Mouse (Mus musculus): Measurements from ENCODE around the gene Anks1. TPM values are rescaled to one million over a fixed set of nuclear protein-coding genes. Genes with fewer than 3 reads are reported as not detected.

Anks1 gene
- polyA plus RNA-seq, 1 experiment from 2014 or later = 11.3 TPM

DNA sequence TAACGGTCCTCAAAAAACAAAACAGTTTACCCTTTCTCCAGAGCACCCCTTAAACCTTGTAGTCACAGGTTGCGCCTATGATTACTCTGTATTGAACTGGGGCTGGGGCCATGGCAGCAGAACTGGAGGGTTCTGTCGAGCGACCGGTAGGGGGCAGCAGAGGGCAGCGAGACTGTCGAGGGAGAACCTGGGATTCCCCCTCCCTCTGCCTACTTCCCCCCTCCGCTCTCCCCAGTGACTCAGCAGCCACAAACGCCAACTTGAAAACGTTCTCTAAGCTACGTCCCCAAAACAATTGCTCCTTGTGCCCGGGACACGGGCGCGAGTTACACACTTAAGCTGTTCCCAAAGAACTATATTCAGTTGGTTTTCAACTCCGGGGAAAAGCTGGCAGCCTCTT is 175.9 kb downstream of the Anks1 start:
- TF ChIP-seq CTCF (IDR thresholded peaks at IDR 0.05; ENCODE audit: low read depth) = peak; percentile 96
- Histone ChIP-seq H3K9me3 (replicated peaks; ENCODE audit: low read length) (no peaks in the 10 kb centered on the region), H3K27ac (no peak overlapping the region), H3K27me3 (ENCODE audit: insufficient read depth, low read length) (no peaks in the 10 kb centered on the region), H3K9ac (ENCODE audit: low read depth, low read length) (no peak overlapping the region), H3K36me3 (ENCODE audit: insufficient read depth, low read length) (no peaks in the 10 kb centered on the region), H3K4me2 (ENCODE audit: low read length) (peak overlapping the region; percentile 43), H3K4me3 (replicated peaks; ENCODE audit: low read depth, low read length) (no peak overlapping the region), H3K4me1 (replicated peaks; ENCODE audit: insufficient read depth, low read length) (0 out of 2 replicates have a peak, but pooled peaks cover 3% of the 10 kb centered on the region)
- 1% methylated on average over 16 of the region's 16 CpGs for WGBS
- DNase-seq (ENCODE audit: low spot score) (peak; percentile 96), ATAC-seq (replicated peaks; ENCODE audit: low FRiP score, low read depth) (peak; percentile 24; the same call in 1 of the 2 replicates)

DNA sequence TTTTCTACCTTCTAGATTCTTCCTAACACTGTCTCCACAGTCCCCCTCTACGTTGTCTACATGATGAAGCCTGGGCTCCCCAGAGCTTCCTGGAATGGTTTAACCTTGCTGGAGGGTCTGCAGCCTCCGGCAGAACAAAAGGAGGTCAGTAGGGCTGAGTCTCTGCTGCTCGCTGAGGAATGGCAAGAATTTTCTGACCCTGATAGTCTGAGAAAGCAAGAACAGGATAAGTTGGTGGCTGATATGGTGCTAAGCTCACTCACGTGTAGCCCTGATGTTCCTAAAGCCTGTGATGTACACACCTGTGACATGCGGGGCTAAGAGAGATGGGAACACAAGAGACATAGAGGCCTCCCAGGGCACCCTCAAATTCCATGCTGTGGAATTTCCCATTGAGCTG is 178.3 kb downstream of the Anks1 start:
- no peak overlapping the region for H3K9ac ChIP-seq (ENCODE audit: low read depth, low read length)
- no peaks in the 10 kb centered on the region for H3K36me3 ChIP-seq (ENCODE audit: insufficient read depth, low read length)
- H3K9me3 ChIP-seq (replicated peaks; ENCODE audit: low read length) = no peaks in the 10 kb centered on the region
- H3K27me3 ChIP-seq (ENCODE audit: insufficient read depth, low read length) = no peaks in the 10 kb centered on the region
- no peak overlapping the region for H3K4me2 ChIP-seq (ENCODE audit: low read length)
- H3K4me1 ChIP-seq (replicated peaks; ENCODE audit: insufficient read depth, low read length) = 0 out of 2 replicates have a peak, but pooled peaks cover 1% of the 10 kb centered on the region
- TF ChIP-seq CTCF (IDR thresholded peaks at IDR 0.05; ENCODE audit: low read depth) = no peak
- ATAC-seq (replicated peaks; ENCODE audit: low FRiP score, low read depth) (no peak), DNase-seq (ENCODE audit: low spot score) (no peak)
- no peak overlapping the region; the same call in 1 of the 2 replicates for H3K27ac ChIP-seq
- H3K4me3 ChIP-seq (replicated peaks; ENCODE audit: low read depth, low read length) = no peak overlapping the region
- 34% methylated on average over 5 of the region's 5 CpGs for WGBS

DNA sequence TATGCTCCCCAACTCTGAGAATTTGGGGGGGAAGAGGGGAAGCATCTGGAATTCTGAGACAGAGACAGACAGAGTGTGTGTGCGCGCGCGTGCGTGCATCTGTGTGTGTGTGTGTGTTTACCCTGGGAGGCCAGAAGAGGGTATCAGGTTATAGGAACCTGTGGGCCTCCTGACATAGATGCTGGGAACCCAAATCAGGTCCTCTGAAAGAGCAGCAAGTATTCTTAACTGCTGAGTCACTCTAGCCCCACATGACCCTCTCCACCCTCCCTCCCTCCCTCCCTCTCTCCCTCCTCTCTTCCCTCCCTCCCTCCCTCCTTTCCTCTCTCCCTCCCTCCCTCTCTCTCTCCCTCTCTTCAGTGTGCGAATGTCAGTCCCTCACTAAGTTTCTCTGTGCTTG is 179.6 kb downstream of the Anks1 start:
- Histone ChIP-seq H3K36me3 (ENCODE audit: insufficient read depth, low read length) (no peaks in the 10 kb centered on the region), H3K4me3 (replicated peaks; ENCODE audit: low read depth, low read length) (no peak overlapping the region), H3K9me3 (replicated peaks; ENCODE audit: low read length) (no peaks in the 10 kb centered on the region), H3K4me2 (ENCODE audit: low read length) (no peak overlapping the region), H3K9ac (ENCODE audit: low read depth, low read length) (no peak overlapping the region), H3K27ac (no peak overlapping the region), H3K4me1 (replicated peaks; ENCODE audit: insufficient read depth, low read length) (no peaks in the 10 kb centered on the region), H3K27me3 (ENCODE audit: insufficient read depth, low read length) (no peaks in the 10 kb centered on the region)
- TF ChIP-seq CTCF (IDR thresholded peaks at IDR 0.05; ENCODE audit: low read depth) = no peak
- no peak for ATAC-seq (replicated peaks; ENCODE audit: low FRiP score, low read depth)
- DNase-seq (ENCODE audit: low spot score) = no peak
- WGBS = 91% methylated on average over 5 of the region's 6 CpGs

DNA sequence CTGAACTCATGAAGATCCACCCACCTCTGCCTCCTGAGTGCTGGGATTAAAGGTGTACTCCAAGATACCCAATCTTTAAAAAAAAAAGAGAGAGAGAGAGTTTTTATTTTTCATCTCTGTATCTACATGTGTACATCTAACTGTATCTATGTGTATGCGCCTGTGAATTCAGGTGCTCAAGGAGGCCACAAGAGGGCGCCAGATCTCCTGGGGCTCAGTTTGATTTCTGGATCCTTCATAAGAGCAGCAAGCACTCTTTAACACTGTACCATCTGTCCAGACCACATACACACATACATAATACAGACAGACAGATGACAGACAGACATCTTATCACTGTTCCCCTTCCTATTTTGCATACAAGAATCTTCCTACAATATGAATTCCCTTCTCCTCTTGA is 183.2 kb downstream of the Anks1 start:
- Histone ChIP-seq H3K36me3 (ENCODE audit: insufficient read depth, low read length) (no peaks in the 10 kb centered on the region), H3K4me3 (replicated peaks; ENCODE audit: low read depth, low read length) (no peak overlapping the region), H3K9me3 (replicated peaks; ENCODE audit: low read length) (peaks cover 3% of the 10 kb centered on the region; the same call in 1 of the 2 replicates), H3K4me1 (replicated peaks; ENCODE audit: insufficient read depth, low read length) (no peaks in the 10 kb centered on the region), H3K27me3 (ENCODE audit: insufficient read depth, low read length) (no peaks in the 10 kb centered on the region), H3K4me2 (ENCODE audit: low read length) (no peak overlapping the region), H3K9ac (ENCODE audit: low read depth, low read length) (no peak overlapping the region), H3K27ac (no peak overlapping the region)
- DNase-seq (ENCODE audit: low spot score) = no peak
- peak; percentile 51 for TF ChIP-seq CTCF (IDR thresholded peaks at IDR 0.05; ENCODE audit: low read depth)
- WGBS = 82% methylated on average over 2 of the region's 2 CpGs
- ATAC-seq (replicated peaks; ENCODE audit: low FRiP score, low read depth) = no peak

DNA sequence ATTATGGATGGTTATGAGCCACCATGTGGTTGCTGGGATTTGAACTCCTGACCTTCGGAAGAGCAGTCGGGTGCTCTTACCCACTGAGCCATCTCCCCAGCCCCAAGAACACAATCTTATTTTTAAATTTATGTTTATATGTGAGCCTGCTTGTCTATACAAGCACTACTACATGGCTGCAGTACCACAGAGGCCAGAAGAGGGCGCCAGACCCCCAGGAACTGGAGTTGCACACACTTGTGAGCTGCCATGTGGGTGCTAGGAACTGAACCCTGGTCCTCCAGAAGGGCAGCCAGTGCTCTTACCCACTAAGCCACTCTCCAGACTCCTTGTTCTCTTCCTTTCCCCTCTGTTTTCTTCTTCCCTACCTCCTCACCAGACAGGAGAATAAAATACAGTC is 184.7 kb downstream of the Anks1 start:
- H3K27me3 ChIP-seq (ENCODE audit: insufficient read depth, low read length) = no peaks in the 10 kb centered on the region
- no peak overlapping the region for H3K4me2 ChIP-seq (ENCODE audit: low read length)
- no peak overlapping the region for H3K27ac ChIP-seq
- H3K9me3 ChIP-seq (replicated peaks; ENCODE audit: low read length) = peaks cover 3% of the 10 kb centered on the region; the same call in 1 of the 2 replicates
- ATAC-seq (replicated peaks; ENCODE audit: low FRiP score, low read depth) = no peak
- no peak for DNase-seq (ENCODE audit: low spot score)
- H3K4me1 ChIP-seq (replicated peaks; ENCODE audit: insufficient read depth, low read length) = no peaks in the 10 kb centered on the region
- peak; percentile 42 for TF ChIP-seq CTCF (IDR thresholded peaks at IDR 0.05; ENCODE audit: low read depth)
- 85% methylated on average over 3 of the region's 3 CpGs for WGBS
- no peak overlapping the region for H3K4me3 ChIP-seq (replicated peaks; ENCODE audit: low read depth, low read length)
- no peaks in the 10 kb centered on the region for H3K36me3 ChIP-seq (ENCODE audit: insufficient read depth, low read length)
- no peak overlapping the region for H3K9ac ChIP-seq (ENCODE audit: low read depth, low read length)

DNA sequence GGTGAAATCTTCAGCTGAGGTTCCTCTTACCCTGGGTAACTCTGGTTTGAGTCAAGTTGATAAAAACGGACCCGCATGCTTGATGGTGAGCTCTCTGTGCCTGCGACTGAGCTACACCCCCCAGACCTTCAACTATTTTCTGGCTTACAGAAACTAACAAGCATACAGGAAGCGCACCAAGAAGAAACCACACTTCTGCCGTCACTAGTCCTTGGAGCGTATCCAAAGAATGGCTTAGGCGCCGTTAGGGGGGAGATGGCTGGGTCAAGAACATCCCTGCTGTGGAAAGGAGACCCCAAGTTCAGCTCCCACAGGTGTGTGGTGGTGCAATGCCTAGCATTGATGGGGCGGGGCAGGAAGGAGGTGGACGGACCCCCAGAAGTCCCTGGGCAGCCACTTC is 187.3 kb downstream of the Anks1 start:
- Histone ChIP-seq H3K27ac (peak overlapping the region; percentile 85; the same call in 1 of the 2 replicates), H3K36me3 (ENCODE audit: insufficient read depth, low read length) (no peaks in the 10 kb centered on the region), H3K4me1 (replicated peaks; ENCODE audit: insufficient read depth, low read length) (no peaks in the 10 kb centered on the region), H3K9me3 (replicated peaks; ENCODE audit: low read length) (peaks cover 3% of the 10 kb centered on the region; the same call in 1 of the 2 replicates), H3K27me3 (ENCODE audit: insufficient read depth, low read length) (no peaks in the 10 kb centered on the region), H3K4me2 (ENCODE audit: low read length) (no peak overlapping the region), H3K4me3 (replicated peaks; ENCODE audit: low read depth, low read length) (no peak overlapping the region), H3K9ac (ENCODE audit: low read depth, low read length) (no peak overlapping the region)
- ATAC-seq (replicated peaks; ENCODE audit: low FRiP score, low read depth) (no peak), DNase-seq (ENCODE audit: low spot score) (no peak)
- TF ChIP-seq CTCF (IDR thresholded peaks at IDR 0.05; ENCODE audit: low read depth) = no peak
- 66% methylated on average over 10 of the region's 10 CpGs for whole genome bisulfite sequencing

DNA sequence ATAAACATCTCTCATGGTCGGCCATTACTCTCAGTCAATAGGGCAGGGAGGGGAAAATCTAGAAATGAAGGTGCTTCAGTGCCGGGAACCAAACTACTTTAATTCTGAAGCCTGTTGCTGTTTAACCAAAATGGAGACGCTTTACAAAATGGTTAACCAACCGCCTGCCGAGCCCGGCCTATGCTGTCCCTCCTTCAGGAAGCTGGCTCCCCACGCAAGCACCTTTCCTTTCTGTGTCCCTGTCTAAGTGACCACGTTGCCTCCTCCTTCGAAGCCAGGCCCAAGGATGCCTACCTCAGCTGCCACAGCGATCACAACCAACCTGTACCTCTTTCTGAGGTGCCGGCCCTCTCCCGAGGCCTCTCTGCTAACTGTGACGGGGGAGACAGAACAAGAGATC is 188.2 kb downstream of the Anks1 start:
- TF ChIP-seq CTCF (IDR thresholded peaks at IDR 0.05; ENCODE audit: low read depth) = no peak
- H3K9me3 ChIP-seq (replicated peaks; ENCODE audit: low read length) = peaks cover 3% of the 10 kb centered on the region; the same call in 1 of the 2 replicates
- H3K27ac ChIP-seq = peak overlapping the region; percentile 85
- WGBS = 65% methylated on average over 13 of the region's 13 CpGs
- H3K4me3 ChIP-seq (replicated peaks; ENCODE audit: low read depth, low read length) = no peak overlapping the region
- H3K27me3 ChIP-seq (ENCODE audit: insufficient read depth, low read length) = no peaks in the 10 kb centered on the region
- ATAC-seq (replicated peaks; ENCODE audit: low FRiP score, low read depth) (no peak), DNase-seq (ENCODE audit: low spot score) (no peak)
- 0 out of 2 replicates have a peak, but pooled peaks cover 6% of the 10 kb centered on the region for H3K4me1 ChIP-seq (replicated peaks; ENCODE audit: insufficient read depth, low read length)
- H3K36me3 ChIP-seq (ENCODE audit: insufficient read depth, low read length) = no peaks in the 10 kb centered on the region
- no peak overlapping the region for H3K9ac ChIP-seq (ENCODE audit: low read depth, low read length)
- no peak overlapping the region for H3K4me2 ChIP-seq (ENCODE audit: low read length)

All from kidney, postnatal 0 days (tissue).